Mouse (Mus musculus) erythroblast, embryonic 14.5 days (primary cell): ENCODE results near the gene Top2b.

Experiments
- GATA1 ChIP-seq: IDR thresholded peaks from 2 replicates; pipeline ENCODE4 v1.6.1; 2012; ENCODE audit warnings: low read length, inconsistent platforms, mixed read lengths
- TAL1 ChIP-seq: IDR thresholded peaks from 3 replicates; pipeline ENCODE4 v1.6.1; 2012; ENCODE audit warnings: low read length, inconsistent platforms, mixed read lengths

GRCm38 (mm10) chr14:16433206-16433605 lies 68.2 kb downstream of the Top2b start:
- TF ChIP-seq TAL1: no peak
- TF ChIP-seq GATA1: no peak
